Mouse (Mus musculus): ENCODE measurements around the gene Dcdc2b. TPM values are rescaled to one million over a fixed set of nuclear protein-coding genes. Genes with fewer than 3 reads are reported as not detected.

Gene Dcdc2b
- total and polyA plus RNA-seq, 2 experiments from 2014 or later: 3.0 to 4.5 TPM

GRCm38 (mm10) chr4:129616631-129617030, 2.6 kb upstream of the Dcdc2b start:
- Histone ChIP-seq H3K4me3 (ENCODE audit: low read depth, low read length) (no peak overlapping the region), H3K9ac (no peak overlapping the region), H3K9me3 (ENCODE audit: low read length) (no peaks in the 10 kb centered on the region), H3K4me1 (ENCODE audit: insufficient read depth) (peaks cover 8% of the 10 kb centered on the region; the same call in 1 of the 2 replicates), H3K27ac (ENCODE audit: low read depth, low read length) (no peak overlapping the region), H3K27me3 (ENCODE audit: insufficient read depth, low read length) (no peaks in the 10 kb centered on the region), H3K36me3 (ENCODE audit: insufficient read depth) (peaks cover 13% of the 10 kb centered on the region; the same call in 1 of the 2 replicates), H3K4me2 (ENCODE audit: low read depth) (no peak overlapping the region)
- no peak for DNase-seq
- 92% methylated on average over 3 of the region's 3 CpGs for WGBS
- TF ChIP-seq CTCF (IDR thresholded peaks at IDR 0.05; ENCODE audit: low read depth): no peak
- ATAC-seq: no peak

GRCm38 (mm10) chr4:129615801-129616290, 1.8 kb upstream of the Dcdc2b start:
- no peak overlapping the region for H3K27ac ChIP-seq (ENCODE audit: low read depth, low read length)
- no peak overlapping the region for H3K4me3 ChIP-seq (ENCODE audit: low read depth, low read length)
- DNase-seq (no peak), ATAC-seq (no peak)
- peaks cover 12% of the 10 kb centered on the region; the same call in 1 of the 2 replicates for H3K36me3 ChIP-seq (ENCODE audit: insufficient read depth)
- H3K9me3 ChIP-seq (ENCODE audit: low read length): no peaks in the 10 kb centered on the region
- no peak overlapping the region for H3K9ac ChIP-seq
- peaks cover 8% of the 10 kb centered on the region; the same call in 1 of the 2 replicates for H3K4me1 ChIP-seq (ENCODE audit: insufficient read depth)
- no peak overlapping the region for H3K4me2 ChIP-seq (ENCODE audit: low read depth)
- no peaks in the 10 kb centered on the region for H3K27me3 ChIP-seq (ENCODE audit: insufficient read depth, low read length)
- 89% methylated on average over 9 of the region's 9 CpGs for WGBS
- TF ChIP-seq CTCF (IDR thresholded peaks at IDR 0.05; ENCODE audit: low read depth): no peak

GRCm38 (mm10) chr4:129610472-129610871, 3.6 kb downstream of the Dcdc2b start:
- DNase-seq (no peak), ATAC-seq (no peak)
- H3K4me3 ChIP-seq (ENCODE audit: low read depth, low read length): no peak overlapping the region
- H3K9me3 ChIP-seq (ENCODE audit: low read length): no peaks in the 10 kb centered on the region
- H3K36me3 ChIP-seq (ENCODE audit: insufficient read depth): peaks cover 20% of the 10 kb centered on the region
- H3K9ac ChIP-seq: no peak overlapping the region
- H3K27me3 ChIP-seq (ENCODE audit: insufficient read depth, low read length): no peaks in the 10 kb centered on the region
- WGBS: 68% methylated on average over 4 of the region's 4 CpGs
- no peak overlapping the region for H3K27ac ChIP-seq (ENCODE audit: low read depth, low read length)
- H3K4me1 ChIP-seq (ENCODE audit: insufficient read depth): no peaks in the 10 kb centered on the region
- TF ChIP-seq CTCF (IDR thresholded peaks at IDR 0.05; ENCODE audit: low read depth): no peak
- no peak overlapping the region for H3K4me2 ChIP-seq (ENCODE audit: low read depth)

DNA sequence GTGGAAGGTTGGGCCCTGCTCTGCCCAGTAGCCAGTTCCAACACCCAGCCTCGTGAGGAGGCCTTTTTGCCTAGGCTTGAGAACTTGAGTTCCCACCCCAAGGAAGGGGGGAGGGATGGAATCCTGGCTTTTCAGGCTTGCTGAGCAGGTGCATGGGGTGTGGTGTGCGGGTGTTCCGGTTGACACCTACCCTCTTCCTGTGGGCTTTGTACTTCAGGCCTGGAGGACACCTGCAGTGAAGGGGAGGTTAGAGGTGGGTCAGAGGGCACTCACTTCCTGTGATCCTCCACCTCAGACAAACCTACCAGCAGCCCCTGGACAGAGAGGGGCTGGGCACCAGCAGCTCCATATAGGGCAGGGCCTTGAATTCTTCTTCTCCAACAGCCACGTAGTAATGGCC, 4.0 kb downstream of the Dcdc2b start:
- no peaks in the 10 kb centered on the region for H3K4me1 ChIP-seq (ENCODE audit: insufficient read depth)
- ATAC-seq (no peak), DNase-seq (no peak)
- TF ChIP-seq CTCF (IDR thresholded peaks at IDR 0.05; ENCODE audit: low read depth): no peak
- no peak overlapping the region for H3K27ac ChIP-seq (ENCODE audit: low read depth, low read length)
- no peak overlapping the region for H3K9ac ChIP-seq
- 81% methylated on average over 4 of the region's 4 CpGs for WGBS
- H3K9me3 ChIP-seq (ENCODE audit: low read length): no peaks in the 10 kb centered on the region
- H3K4me2 ChIP-seq (ENCODE audit: low read depth): no peak overlapping the region
- no peaks in the 10 kb centered on the region for H3K27me3 ChIP-seq (ENCODE audit: insufficient read depth, low read length)
- H3K36me3 ChIP-seq (ENCODE audit: insufficient read depth): peaks cover 23% of the 10 kb centered on the region
- H3K4me3 ChIP-seq (ENCODE audit: low read depth, low read length): no peak overlapping the region

- Histone ChIP-seq H3K36me3 (ENCODE audit: insufficient read depth) (peaks cover 31% of the 10 kb centered on the region), H3K4me1 (ENCODE audit: insufficient read depth) (no peaks in the 10 kb centered on the region), H3K27me3 (ENCODE audit: insufficient read depth, low read length) (no peaks in the 10 kb centered on the region), H3K27ac (ENCODE audit: low read depth, low read length) (no peak overlapping the region), H3K9ac (no peak overlapping the region), H3K4me3 (ENCODE audit: low read depth, low read length) (no peak overlapping the region), H3K4me2 (ENCODE audit: low read depth) (no peak overlapping the region), H3K9me3 (ENCODE audit: low read length) (no peaks in the 10 kb centered on the region)
- peak; percentile 3; the same call in 1 of the 2 replicates for ATAC-seq
- TF ChIP-seq CTCF (IDR thresholded peaks at IDR 0.05; ENCODE audit: low read depth): no peak
- 87% methylated on average over 12 of the region's 12 CpGs for WGBS
- no peak for DNase-seq
Observed at GRCm38 (mm10) chr4:129609139-129609631, 4.9 kb downstream of the Dcdc2b start.

GRCm38 (mm10) chr4:129608426-129609025, 5.5 kb downstream of the Dcdc2b start:
- Histone ChIP-seq H3K4me3 (ENCODE audit: low read depth, low read length) (no peak overlapping the region), H3K4me1 (ENCODE audit: insufficient read depth) (no peaks in the 10 kb centered on the region), H3K27me3 (ENCODE audit: insufficient read depth, low read length) (no peaks in the 10 kb centered on the region), H3K4me2 (ENCODE audit: low read depth) (no peak overlapping the region), H3K36me3 (ENCODE audit: insufficient read depth) (peaks cover 36% of the 10 kb centered on the region), H3K9ac (no peak overlapping the region; the same call in 1 of the 2 replicates), H3K27ac (ENCODE audit: low read depth, low read length) (peak overlapping the region; percentile 70), H3K9me3 (ENCODE audit: low read length) (no peaks in the 10 kb centered on the region)
- peak; percentile 91 for TF ChIP-seq CTCF (IDR thresholded peaks at IDR 0.05; ENCODE audit: low read depth)
- ATAC-seq: peak; percentile 95
- peak; percentile 91 for DNase-seq
- whole genome bisulfite sequencing: 34% methylated on average over 7 of the region's 7 CpGs

All from forebrain, postnatal 0 days (tissue).